Mouse (Mus musculus) spleen, adult 2 months (tissue): ENCODE measurements at regions not wholly inside any gene's neighbourhood (a gene's known extent, or its start where the extent isn't known, plus 50 kb on each side); places are given as distances from the start of the nearest gene placed in this dataset.
"Not testable (repeated sequence)": the region's sequence is repeated elsewhere in the genome, so short reads cannot be mapped to it uniquely, and the experiment has no call there.

Experiments used
- CTCF ChIP-seq: fragments of 200-500 bp; IDR thresholded peaks from 2 replicates; pipeline ENCODE4 v1.5.1; 2011; ENCODE audit warnings: mild to moderate bottlenecking, inconsistent platforms; ENCODE audit not compliant: insufficient read depth, insufficient read length, insufficient replicate concordance; ENCODE audit errors: extremely low read depth
- POLR2A ChIP-seq: fragments of 200-500 bp; IDR thresholded peaks from 2 replicates; pipeline ENCODE4 v1.6.1; 2011; ENCODE audit warnings: low read depth, low read length, inconsistent platforms

GRCm38 (mm10) chr3:81838121-81838520, 94.3 kb upstream of the Ctso start:
- not testable (repeated sequence) for TF ChIP-seq POLR2A, CTCF
